Mouse (Mus musculus) gastrocnemius, postnatal 36 days (tissue): Measurements from ENCODE around the gene Gab2. TPM values are rescaled to one million over a fixed set of nuclear protein-coding genes. Genes with fewer than 3 reads are reported as not detected.

Experiments used
- DNase-seq, 2 experiments: peaks; one replicate each; pipeline ENCODE4 v3.0.0; 2022
- intact Hi-C: fragments of 180-260 bp; cut with DNase I; formaldehyde crosslinking; loops from one replicate; pipeline ENCODE4 v1.15.1; 2025
- total RNA-seq, 2 experiments: library from RNA; stranded (reverse); gene quantifications; 2 replicates each; pipeline ENCODE4 v1.2.3; 2021

The Gab2 gene
- total RNA-seq, 2 experiments from 2014 or later = 6.0 to 6.7 TPM

- intact Hi-C loops = no loop called here
Measured at GRCm38 (mm10) chr7:97357840-97358239, 276.5 kb downstream of the Gab2 start.

GRCm38 (mm10) chr7:97358347-97358746, 277.0 kb downstream of the Gab2 start:
- intact Hi-C loops = no loop called here
- no peak for DNase-seq

More at GRCm38 (mm10) chr7:97357840-97358239, 276.5 kb downstream of the Gab2 start:
- DNase-seq = no peak

Other genes with a start within 250 kb of the Gab2 start
- gene Nars2, start 130.1 kb upstream of the Gab2 start, total RNA-seq = 1 to 10 TPM; 7.1 to 7.2 TPM